Mouse (Mus musculus) heart, postnatal 25 days (tissue): ENCODE measurements around the gene Scaf11. TPM values are rescaled to one million over a fixed set of nuclear protein-coding genes. Genes with fewer than 3 reads are reported as not detected.
"Not testable (repeated sequence)": the region's sequence is repeated elsewhere in the genome, so short reads cannot be mapped to it uniquely, and the experiment has no call there.

Source experiments
- DNase-seq: peaks from one replicate; pipeline ENCODE4 v3.0.0; 2022; ENCODE audit warnings: low spot score
- intact Hi-C: fragments of 180-260 bp; cut with DNase I; formaldehyde crosslinking; loops from one replicate; pipeline ENCODE4 v1.15.1; 2025
- total RNA-seq, 2 experiments: library from RNA; stranded (reverse); gene quantifications; 2 replicates each; pipeline ENCODE4 v1.2.3; 2021

Scaf11 gene
- total RNA-seq, 2 experiments from 2014 or later: 39.8 to 47.1 TPM

GRCm38 (mm10) chr15:96466362-96466903 lies 5.8 kb upstream of the Scaf11 start:
- no peak for DNase-seq
- intact Hi-C loops: no loop called here

GRCm38 (mm10) chr15:96465076-96465475 lies 4.4 kb upstream of the Scaf11 start:
- intact Hi-C loops: no loop called here
- DNase-seq: no peak

DNA sequence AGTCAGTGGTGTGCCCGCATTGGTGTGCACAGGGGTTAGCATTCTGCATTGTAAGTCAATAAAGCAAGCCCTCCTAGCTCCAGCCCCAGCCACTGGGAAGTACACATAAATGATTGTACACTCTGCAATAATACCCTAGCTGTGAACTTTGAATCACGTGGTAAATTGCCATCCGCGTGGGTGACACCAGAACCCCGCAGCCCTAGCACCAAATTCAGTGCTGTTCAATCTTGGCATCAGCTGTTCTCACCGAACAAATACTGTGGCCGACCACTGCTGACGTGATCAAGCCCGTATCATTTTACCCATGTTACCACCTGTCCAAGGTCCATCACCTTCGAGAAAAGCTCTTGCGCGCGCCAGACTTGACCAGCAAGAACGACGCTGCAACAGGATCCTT lies 3.2 kb upstream of the Scaf11 start:
- intact Hi-C loops: no loop called here
- no peak for DNase-seq

GRCm38 (mm10) chr15:96462611-96463010 lies 2.0 kb upstream of the Scaf11 start:
- DNase-seq: no peak
- intact Hi-C loops: no loop called here

GRCm38 (mm10) chr15:96461541-96462512 lies 1.2 kb upstream of the Scaf11 start:
- intact Hi-C loops: no loop called here
- DNase-seq: no peak

GRCm38 (mm10) chr15:96460451-96460729 lies 253 bp downstream of the Scaf11 start:
- intact Hi-C loops: no loop called here

GRCm38 (mm10) chr15:96459741-96460450 lies 747 bp downstream of the Scaf11 start:
- intact Hi-C loops: loop anchor here (5.0 kb wide), 1 partner anchor 173 kb away; the partner anchor contains the start of gene Arid2
- peak; percentile 54 for DNase-seq

More at GRCm38 (mm10) chr15:96460451-96460729, 253 bp downstream of the Scaf11 start:
- DNase-seq: no peak

DNA sequence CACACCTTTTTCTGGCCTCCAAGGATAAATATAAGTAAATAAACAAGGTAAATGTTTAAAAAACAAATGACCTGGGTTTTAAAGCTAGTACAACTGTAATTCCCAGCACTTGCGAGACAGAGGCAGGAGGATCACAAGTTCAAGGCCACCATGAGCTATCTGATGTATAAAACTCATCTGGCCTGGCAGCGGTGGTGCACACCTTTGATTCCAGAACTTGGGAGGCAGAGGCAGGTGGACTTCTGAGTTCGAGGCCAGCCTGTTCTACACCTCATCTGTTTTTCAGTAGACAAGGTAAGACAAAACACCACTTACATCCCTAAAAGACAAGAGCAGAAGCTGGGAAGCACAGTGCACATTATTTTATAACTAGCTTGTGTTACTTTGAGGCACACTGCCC lies 2.4 kb downstream of the Scaf11 start:
- intact Hi-C loops: loop anchor here (5.0 kb wide), 1 partner anchor 171 kb away; the partner anchor contains the start of gene Arid2
- no peak for DNase-seq

DNA sequence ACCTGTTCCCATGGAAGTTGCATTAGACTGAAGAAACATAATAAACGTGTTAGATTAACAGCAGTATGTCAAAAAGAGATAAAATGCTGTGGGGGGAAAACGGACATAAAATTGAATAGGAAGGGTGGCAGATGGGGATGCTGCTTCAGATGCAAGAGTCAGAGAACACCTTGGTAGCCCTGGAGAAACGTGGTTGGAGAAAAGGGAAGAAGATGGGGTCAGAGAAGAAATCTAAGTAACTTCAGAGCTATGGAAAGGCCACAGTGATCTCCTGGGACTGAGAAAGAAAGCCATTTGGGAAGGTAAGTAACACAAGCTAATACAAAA lies 3.3 kb downstream of the Scaf11 start:
- intact Hi-C loops: loop anchor here (5.0 kb wide), 1 partner anchor 170 kb away; the partner anchor contains the start of gene Arid2
- DNase-seq: no peak

DNA sequence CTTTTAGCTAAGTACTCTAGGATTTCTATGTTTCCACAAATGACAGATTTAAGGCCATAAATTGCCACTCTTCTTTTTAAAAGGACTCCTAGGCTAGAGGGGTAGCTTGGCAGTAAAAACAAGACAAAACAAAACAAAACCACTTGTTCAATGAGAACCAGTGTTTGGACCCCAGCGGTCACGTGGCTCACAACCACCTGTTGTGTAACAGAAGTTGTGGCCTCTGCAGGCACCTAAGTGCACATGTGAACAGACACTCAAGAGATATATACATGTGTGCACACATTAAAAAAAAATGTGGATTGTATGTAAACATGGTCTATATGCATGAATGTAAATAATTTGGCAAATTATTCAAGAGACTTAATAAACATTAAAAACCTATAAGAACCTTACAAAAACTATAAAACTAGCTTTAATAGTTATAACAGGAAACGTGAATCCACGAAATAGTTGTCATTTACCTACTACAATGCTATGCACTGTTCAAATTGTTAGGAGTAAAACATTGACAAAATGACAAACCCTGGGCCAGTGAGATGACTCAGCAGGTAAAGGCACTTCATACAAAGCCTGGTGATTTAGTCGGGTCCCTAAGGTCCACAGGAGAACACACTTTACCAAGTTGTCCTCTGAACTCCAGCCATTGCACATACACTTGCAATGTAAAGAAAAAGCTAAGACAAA lies 3.8 kb downstream of the Scaf11 start:
- intact Hi-C loops: loop anchor here (5.0 kb wide), 1 partner anchor 169 kb away; the partner anchor contains the start of gene Arid2
- no peak for DNase-seq

DNA sequence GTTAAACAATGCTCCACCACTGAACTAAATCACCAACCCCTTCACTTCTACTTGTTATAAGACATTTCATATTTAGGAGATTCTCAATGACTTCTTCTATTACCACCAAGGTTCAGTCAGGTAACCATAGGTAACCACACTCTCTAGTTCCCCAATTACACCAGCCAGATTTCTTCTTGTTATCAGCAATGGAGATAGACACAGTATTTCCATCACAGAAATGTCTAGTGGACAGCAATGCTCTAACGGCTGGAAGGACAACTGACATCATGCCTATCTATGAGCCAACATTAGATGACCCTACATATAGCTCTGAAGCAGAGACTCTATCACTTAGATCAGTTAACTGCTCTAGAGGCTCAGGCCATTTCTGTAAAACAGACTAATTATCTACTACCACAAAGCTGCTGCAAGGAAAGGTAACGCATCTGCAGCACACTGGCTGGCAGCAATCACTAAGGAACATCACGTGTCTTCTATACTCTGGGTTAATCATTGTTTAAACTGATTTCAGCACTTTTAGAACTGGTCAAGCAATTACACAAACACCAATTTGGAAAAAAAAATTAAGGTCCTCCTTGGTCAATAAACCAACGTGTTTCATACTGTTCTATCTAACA lies 4.9 kb downstream of the Scaf11 start:
- intact Hi-C loops: loop anchor here (5.0 kb wide), 1 partner anchor 168 kb away; the partner anchor contains the start of gene Arid2
- no peak for DNase-seq

DNA sequence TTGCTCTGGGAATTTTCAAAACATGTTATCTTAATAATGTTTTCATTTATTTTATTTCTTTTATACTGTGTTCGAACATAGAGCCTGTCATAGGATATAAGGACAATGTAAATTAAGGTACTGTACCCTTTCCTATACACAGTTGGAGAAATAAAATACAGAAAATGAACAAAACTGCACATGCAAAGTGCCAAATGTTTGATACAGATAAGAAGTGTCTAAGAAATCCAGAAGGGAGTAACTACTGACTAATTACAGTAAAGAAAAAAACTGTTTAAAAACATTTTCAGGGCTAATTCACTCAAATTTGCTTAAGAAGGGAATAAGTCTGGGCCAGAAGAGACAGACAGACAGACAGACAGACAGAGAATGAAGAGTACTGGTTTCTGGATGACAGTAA lies 7.3 kb downstream of the Scaf11 start:
- intact Hi-C loops: no loop called here

DNA sequence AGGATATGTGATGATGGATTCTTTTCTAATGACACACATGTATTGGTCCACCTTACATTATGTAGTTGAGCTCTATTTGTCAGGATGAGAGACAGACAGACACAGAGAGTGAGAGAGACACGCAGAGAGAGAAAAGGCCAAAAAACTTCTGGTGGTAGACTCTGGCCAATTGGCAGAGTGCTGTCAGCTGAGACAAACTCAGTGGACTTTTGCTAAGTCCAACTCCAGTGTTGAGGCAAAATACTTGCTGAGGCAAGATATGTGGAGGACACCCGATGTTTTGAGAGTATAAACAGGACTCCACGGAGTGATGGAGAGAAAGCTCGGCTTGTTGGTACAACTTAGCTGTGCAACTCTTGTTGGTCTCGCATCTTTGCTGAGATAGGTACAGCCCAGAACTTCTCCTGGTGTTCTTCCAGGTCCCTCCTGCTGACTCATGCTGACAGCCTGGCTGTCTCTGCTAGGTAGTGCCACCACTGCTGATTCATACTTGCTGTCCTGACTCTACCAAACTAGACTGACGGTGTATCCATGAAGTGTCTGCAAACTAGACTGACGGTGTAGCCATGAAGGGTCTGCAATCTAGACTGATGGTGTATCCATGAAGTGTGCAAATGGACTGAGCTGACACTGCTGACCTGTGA lies 11.9 kb downstream of the Scaf11 start:
- no peak for DNase-seq
- intact Hi-C loops: no loop called here

More for the DNA sequence above, 7.3 kb downstream of the Scaf11 start:
- DNase-seq: no peak

DNA sequence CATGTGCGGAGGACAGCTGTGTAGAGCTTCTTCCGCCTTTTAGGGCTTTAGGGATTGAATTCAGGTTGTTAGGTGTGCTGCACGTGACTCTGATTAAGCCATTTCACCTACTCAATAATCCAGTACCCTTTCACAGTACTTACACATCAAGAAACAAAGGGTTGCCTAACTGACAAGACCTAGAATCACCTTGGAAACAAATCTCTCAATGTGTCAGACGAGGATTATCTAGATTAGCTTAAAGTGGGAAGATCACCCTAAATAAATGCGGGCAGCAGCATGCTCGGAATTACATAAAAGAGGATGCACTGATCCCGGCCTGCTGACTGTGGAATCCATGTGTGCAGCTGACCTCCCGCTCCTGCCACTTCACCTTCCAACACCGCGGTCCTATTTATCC lies 13.9 kb downstream of the Scaf11 start:
- DNase-seq: no peak
- intact Hi-C loops: no loop called here

DNA sequence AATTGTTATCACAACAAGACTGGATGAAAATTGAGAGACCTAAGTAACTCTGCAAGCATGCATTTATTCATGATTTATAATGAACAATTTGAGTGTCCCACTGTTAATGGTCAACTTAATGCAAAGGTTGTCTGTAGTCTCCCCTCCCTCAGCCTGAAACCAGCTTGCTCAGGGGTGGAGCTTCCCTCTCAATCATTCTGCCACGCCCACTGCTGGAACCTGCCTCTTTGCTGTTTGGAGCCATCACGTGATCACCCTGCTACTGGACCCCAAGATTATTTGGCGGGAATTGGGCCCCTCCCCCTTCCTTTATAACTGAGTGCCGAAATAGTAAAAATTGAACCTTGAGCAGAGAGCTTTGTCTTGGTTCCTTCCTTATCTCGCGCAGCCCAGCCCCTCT lies 19.2 kb downstream of the Scaf11 start:
- DNase-seq, intact Hi-C loops: not testable (repeated sequence)

DNA sequence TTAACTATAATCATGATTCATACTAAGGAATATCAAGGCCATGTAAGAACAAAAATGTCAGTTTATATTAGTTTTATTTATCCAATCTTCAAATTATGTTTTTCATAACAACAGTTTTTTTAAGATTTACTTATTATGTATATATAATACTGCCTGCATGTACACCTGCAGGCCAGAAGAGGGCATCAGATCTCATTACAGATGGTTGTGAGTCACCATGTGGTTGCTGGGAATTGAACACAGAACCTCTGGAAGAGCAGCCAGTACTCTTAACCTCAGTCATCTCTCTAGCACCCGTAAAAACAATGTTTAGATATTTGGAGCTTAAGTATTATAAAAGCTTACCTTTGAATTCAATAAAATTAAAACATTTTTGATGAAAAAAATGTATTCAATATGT lies 26.4 kb downstream of the Scaf11 start:
- DNase-seq: no peak
- intact Hi-C loops: no loop called here

GRCm38 (mm10) chr15:96419920-96420319 lies 40.7 kb downstream of the Scaf11 start:
- intact Hi-C loops: no loop called here

DNA sequence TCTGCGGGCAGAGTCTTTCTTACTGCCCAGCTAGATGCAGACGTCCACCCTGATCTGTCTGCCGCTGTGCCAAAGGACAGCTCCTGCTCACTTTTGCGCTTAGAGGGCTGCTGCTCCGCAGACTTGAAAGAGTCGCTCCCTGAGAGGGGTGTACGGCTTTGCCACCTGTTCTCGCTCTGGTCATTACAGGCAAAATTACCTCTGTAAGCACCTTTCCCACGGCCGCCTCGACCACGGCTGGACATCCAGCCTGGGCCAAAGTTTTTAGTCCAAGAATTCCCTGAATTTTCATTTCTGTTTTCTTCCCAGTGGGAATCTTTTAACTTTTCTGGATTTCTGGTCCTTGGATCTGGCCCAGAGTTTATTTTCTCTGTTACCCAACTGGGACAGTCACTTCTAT lies 42.5 kb downstream of the Scaf11 start:
- no peak for DNase-seq
- intact Hi-C loops: no loop called here

More at GRCm38 (mm10) chr15:96419920-96420319, 40.7 kb downstream of the Scaf11 start:
- no peak for DNase-seq

DNA sequence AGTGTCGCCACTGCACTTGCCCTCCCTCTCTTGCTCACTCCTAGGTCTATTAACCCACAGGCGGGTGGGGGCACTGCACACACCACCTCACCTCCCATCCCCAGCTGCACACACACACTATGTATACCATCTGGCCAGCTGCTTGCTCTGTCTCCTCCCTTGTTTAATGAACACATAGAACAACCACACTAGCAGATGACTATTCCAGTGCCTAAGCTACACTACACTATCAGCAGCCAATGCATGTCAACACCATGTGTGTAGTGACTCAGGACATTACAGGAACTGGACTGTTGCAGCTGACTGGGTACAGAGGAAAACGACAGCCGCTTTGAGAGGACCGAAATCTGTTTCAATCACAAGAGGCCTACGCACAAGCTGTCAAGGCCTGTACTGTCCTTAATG lies 51.9 kb downstream of the Scaf11 start:
- intact Hi-C loops: no loop called here
- DNase-seq: no peak
